Mouse (Mus musculus) stomach, postnatal 0 days (tissue): Measurements from ENCODE around the gene Olfr399. TPM values are rescaled to one million over a fixed set of nuclear protein-coding genes. Genes with fewer than 3 reads are reported as not detected.

ENCODE experiments used
- ATAC-seq: fragments of 200-750 bp; cut with Nextera tagmentation; 2 replicates; pipeline ENCODE4 v1.8.0; 2017; ENCODE audit not compliant: low FRiP score, low TSS enrichment
- DNase-seq: peaks from one replicate; pipeline ENCODE4 v3.0.0-alpha.2; 2016; ENCODE audit warnings: low spot score
- H3K27ac ChIP-seq: fragments of 300-500 bp; sonication (generic); replicated peaks from 2 replicates; pipeline ENCODE4 v1.5.1; 2014; ENCODE audit warnings: mild to moderate bottlenecking, control low read depth
- H3K27me3 ChIP-seq: fragments of 300-500 bp; sonication (generic); 2 replicates; pipeline ENCODE4 v1.6.1; 2014; ENCODE audit warnings: low read length; ENCODE audit not compliant: control insufficient read depth, insufficient read depth
- H3K36me3 ChIP-seq: fragments of 300-500 bp; sonication (generic); 2 replicates; pipeline ENCODE4 v1.6.1; 2014; ENCODE audit warnings: low read length, mixed read lengths; ENCODE audit not compliant: control insufficient read depth, insufficient read depth
- H3K4me1 ChIP-seq: fragments of 300-500 bp; sonication (generic); replicated peaks from 2 replicates; pipeline ENCODE4 v1.6.1; 2014; ENCODE audit warnings: antibody characterized with exemption; ENCODE audit not compliant: control insufficient read depth, insufficient read depth
- H3K4me2 ChIP-seq: fragments of 300-500 bp; sonication (generic); replicated peaks from 2 replicates; pipeline ENCODE4 v1.6.1; 2014; ENCODE audit warnings: low read depth, mild to moderate bottlenecking, control low read depth, moderate library complexity
- H3K4me3 ChIP-seq: fragments of 300-500 bp; sonication (generic); 2 replicates; pipeline ENCODE4 v1.5.1; 2014; ENCODE audit warnings: low read depth, low read length, control low read depth
- H3K9ac ChIP-seq: fragments of 300-500 bp; sonication (generic); 2 replicates; pipeline ENCODE4 v1.6.1; 2014; ENCODE audit warnings: mild to moderate bottlenecking, low read length, control low read depth, mixed read lengths
- H3K9me3 ChIP-seq: fragments of 300-500 bp; sonication (generic); 2 replicates; pipeline ENCODE4 v1.6.1; 2016; ENCODE audit warnings: low read length; ENCODE audit not compliant: control insufficient read depth
- CTCF ChIP-seq: IDR thresholded peaks from 2 replicates; pipeline ENCODE4 v1.5.1; 2016; ENCODE audit warnings: antibody characterized with exemption, low read depth, mild to moderate bottlenecking, moderate library complexity
- EP300 ChIP-seq: optimal IDR thresholded peaks from 2 replicates; pipeline ENCODE3; 2016; ENCODE audit warnings: antibody characterized with exemption
- WGBS: fragments of 180-500 bp; shearing (Covaris S2); extraction: QIAGEN DNeasy Blood & Tissue Kit; methylation state at CpG from one replicate; pipeline ENCODE4 v1.1.7; 2014; 5-methylcytosine and 5-hydroxymethylcytosine counted together
- polyA plus RNA-seq: library from polyadenylated mRNA; unstranded; fragments of >200 nt; fragmentation: Nextera tagmentation; extraction: Ambion mirVana; gene quantifications from 2 replicates; pipeline ENCODE4 v1.2.1, GENCODE M21; 2015

Gene Olfr399
- not detected in 2 replicates for polyA plus RNA-seq

DNA sequence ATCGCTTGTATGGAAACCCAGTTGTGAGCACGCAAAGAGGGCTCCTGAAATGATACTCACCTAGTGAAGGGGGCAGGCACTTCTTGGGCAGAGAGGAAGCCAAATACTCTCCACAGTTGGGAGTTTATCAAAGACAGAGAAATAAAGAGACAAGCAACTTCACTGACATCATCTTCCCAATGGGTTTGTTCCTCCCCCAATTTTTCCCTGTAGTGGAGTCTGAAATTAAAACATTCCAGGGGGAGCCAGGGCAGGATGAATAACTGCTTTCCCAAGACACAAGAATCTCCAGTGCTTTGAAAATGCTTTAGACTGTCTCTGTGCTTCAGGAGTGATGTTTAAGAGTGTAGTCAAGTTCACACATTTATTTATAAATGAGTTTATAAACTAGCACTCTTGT lies at the start of gene Olfr399, which contains the start of gene Olfr139:
Gene Olfr399, minus strand, starts transcription at position 165 of the 400 bp plus-strand sequence.
Gene Olfr139, minus strand, starts transcription at position 101 of the 400 bp plus-strand sequence.
- Histone ChIP-seq H3K27ac (no peak within 1 kb of the TSS), H3K36me3 (no peaks in the 10 kb centered on the region), H3K27me3 (no peaks in the 10 kb centered on the region), H3K4me3 (no peak within 1 kb of the TSS), H3K9ac (no peak within 1 kb of the TSS), H3K4me1 (no peaks in the 10 kb centered on the region), H3K9me3 (no peaks in the 10 kb centered on the region), H3K4me2 (no peak within 1 kb of the TSS)
- no peak for DNase-seq
- no peak for ATAC-seq
- 84% methylated on average over 2 of the region's 2 CpGs for WGBS
- TF ChIP-seq CTCF (no peak), EP300 (no peak)

DNA sequence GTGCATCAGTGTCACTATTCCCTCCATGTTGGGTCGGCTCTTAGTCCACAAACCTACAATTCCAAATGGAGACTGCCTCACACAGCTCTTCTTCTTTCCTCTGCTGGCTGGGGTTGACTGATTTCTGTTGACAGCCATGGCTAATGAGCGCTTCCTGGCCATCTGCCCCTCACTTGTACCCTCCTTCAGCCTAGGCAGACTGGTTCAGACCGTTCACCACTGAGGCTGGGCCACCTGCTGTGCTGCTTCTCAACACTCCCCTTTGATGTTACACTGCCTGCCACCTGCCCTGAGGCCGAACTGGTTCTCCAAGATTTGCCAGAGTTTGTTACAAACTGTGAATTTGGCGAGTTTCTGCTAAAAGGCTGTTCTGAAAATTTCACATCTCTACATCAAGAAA lies 48.7 kb upstream of the Olfr399 start:
- Histone ChIP-seq H3K27me3 (no peaks in the 10 kb centered on the region), H3K4me1 (no peaks in the 10 kb centered on the region), H3K9ac (no peak overlapping the region), H3K4me2 (no peak overlapping the region), H3K4me3 (no peak overlapping the region), H3K27ac (no peak overlapping the region), H3K9me3 (no peaks in the 10 kb centered on the region), H3K36me3 (no peaks in the 10 kb centered on the region)
- TF ChIP-seq EP300, result no peak
- TF ChIP-seq CTCF, result no peak
- ATAC-seq (no peak), DNase-seq (no peak)
- WGBS, result 25% methylated on average over 5 of the region's 5 CpGs

DNA sequence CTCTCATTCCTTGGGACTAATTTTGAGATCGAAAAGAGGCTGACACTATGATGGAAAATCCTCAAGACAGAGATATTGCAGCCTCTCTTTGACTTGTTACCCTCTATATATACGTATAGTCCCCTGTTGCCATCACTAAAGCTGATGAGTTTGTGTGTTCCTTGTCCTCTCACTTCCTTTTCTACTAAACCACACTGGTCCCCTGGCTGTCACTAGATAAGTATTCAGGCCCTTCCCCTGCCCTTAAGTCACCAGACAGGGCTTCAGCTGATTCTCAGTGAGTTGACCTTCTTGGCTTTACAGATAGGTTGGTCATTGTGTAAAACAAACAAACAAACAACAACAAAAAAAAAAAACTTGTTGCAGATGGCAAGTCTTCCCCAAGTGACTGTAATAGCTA lies 45.1 kb upstream of the Olfr399 start:
- no peak overlapping the region for H3K9ac ChIP-seq
- H3K9me3 ChIP-seq, result no peaks in the 10 kb centered on the region
- TF ChIP-seq CTCF (no peak), EP300 (no peak)
- H3K4me1 ChIP-seq, result no peaks in the 10 kb centered on the region
- H3K4me2 ChIP-seq, result no peak overlapping the region
- no peak overlapping the region for H3K27ac ChIP-seq
- ATAC-seq, result no peak
- WGBS, result 48% methylated on average over 2 of the region's 2 CpGs
- H3K4me3 ChIP-seq, result no peak overlapping the region
- H3K36me3 ChIP-seq, result no peaks in the 10 kb centered on the region
- DNase-seq, result no peak
- no peaks in the 10 kb centered on the region for H3K27me3 ChIP-seq

DNA sequence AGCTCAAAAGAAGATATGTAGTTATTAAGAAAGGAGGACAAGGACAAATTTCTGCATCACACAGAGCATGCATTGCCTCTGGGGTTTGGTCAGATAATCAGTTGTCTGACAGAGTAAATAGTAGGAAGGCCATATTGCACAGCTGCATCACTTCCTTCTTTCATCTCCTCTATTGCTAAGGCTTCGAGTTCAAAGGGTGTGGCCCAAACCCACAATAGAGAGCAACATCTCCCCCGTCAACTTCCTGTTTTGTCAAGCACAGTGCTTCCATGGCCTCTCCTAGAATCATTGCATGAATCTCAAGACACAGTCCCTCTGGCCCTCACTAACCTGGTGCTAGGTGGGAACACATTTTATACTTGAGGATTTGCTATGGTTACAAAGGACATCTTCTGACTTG lies 44.3 kb upstream of the Olfr399 start:
- H3K4me2 ChIP-seq, result no peak overlapping the region
- DNase-seq (no peak), ATAC-seq (no peak)
- no peak overlapping the region for H3K4me3 ChIP-seq
- no peak overlapping the region for H3K9ac ChIP-seq
- H3K27me3 ChIP-seq, result no peaks in the 10 kb centered on the region
- WGBS, result 54% methylated on average over 2 of the region's 2 CpGs
- no peak overlapping the region for H3K27ac ChIP-seq
- H3K4me1 ChIP-seq, result no peaks in the 10 kb centered on the region
- no peaks in the 10 kb centered on the region for H3K9me3 ChIP-seq
- H3K36me3 ChIP-seq, result no peaks in the 10 kb centered on the region
- TF ChIP-seq EP300 (no peak), CTCF (no peak)

DNA sequence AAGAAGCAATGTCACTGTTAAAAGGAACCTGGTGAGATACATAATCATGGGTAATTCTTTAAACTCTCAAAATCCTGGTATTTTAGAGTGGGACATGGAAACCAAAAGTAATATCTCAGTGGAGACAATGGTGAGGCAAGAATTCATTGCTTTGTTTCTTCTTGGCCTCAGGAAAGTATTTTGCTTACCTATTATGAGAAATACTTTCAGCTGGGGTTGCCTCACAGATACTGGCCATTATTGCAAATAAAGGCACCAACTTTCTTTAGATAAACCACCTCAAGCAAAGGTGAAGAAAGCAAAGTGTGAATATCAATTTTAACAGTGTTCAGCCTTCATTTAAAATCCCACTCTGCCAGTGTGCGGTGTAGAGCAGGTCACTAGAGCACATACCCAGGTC lies 13.2 kb upstream of the Olfr399 start, which contains the start of gene Zfp616:
Gene Zfp616, plus strand, starts transcription at position 301 of the 400 bp plus-strand sequence.
- no peak within 1 kb of the TSS for H3K4me2 ChIP-seq
- H3K27ac ChIP-seq, result no peak within 1 kb of the TSS
- no peaks in the 10 kb centered on the region for H3K4me1 ChIP-seq
- ATAC-seq, result no peak
- H3K9ac ChIP-seq, result no peak within 1 kb of the TSS
- no peaks in the 10 kb centered on the region for H3K36me3 ChIP-seq
- H3K27me3 ChIP-seq, result no peaks in the 10 kb centered on the region
- 97% methylated on average over 1 of the region's 1 CpGs for WGBS
- no peaks in the 10 kb centered on the region for H3K9me3 ChIP-seq
- no peak for TF ChIP-seq CTCF
- TF ChIP-seq EP300, result no peak
- no peak within 1 kb of the TSS for H3K4me3 ChIP-seq
- no peak for DNase-seq

DNA sequence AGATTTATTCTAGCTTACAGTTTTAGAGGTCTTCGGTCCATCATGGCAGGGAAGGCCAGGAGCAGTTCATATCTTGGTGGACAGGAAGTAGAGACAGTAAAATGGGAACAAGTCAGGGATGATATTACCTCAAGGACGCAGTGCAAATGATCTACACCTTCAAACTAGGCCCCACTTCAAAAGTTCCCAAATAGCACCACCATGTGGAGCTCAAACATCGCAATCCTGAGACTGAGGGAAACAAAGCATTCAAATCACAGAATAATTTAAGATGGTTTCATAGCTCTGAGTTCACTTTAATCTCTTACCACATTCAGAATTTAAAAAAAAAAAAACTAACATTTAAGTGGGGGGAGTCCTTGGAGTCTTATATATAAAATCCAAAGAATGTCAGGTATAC lies 5.1 kb downstream of the Olfr399 start:
- DNase-seq (no peak), ATAC-seq (no peak)
- no peak overlapping the region for H3K27ac ChIP-seq
- H3K36me3 ChIP-seq, result no peaks in the 10 kb centered on the region
- no peaks in the 10 kb centered on the region for H3K4me1 ChIP-seq
- TF ChIP-seq EP300, result no peak
- TF ChIP-seq CTCF, result no peak
- no peak overlapping the region for H3K4me3 ChIP-seq
- H3K9ac ChIP-seq, result no peak overlapping the region
- no peaks in the 10 kb centered on the region for H3K9me3 ChIP-seq
- H3K4me2 ChIP-seq, result no peak overlapping the region
- H3K27me3 ChIP-seq, result no peaks in the 10 kb centered on the region
- 73% methylated on average over 3 of the region's 3 CpGs for WGBS

Other genes starting within 250 kb of the Olfr399 start
- not detected in 2 replicates for gene Olfr392, start 239.6 kb downstream of the Olfr399 start, polyA plus RNA-seq
- not detected in 2 replicates for gene Olfr393, start 205.2 kb downstream of the Olfr399 start, polyA plus RNA-seq
- not detected in 2 replicates for gene Olfr394, start 165.8 kb downstream of the Olfr399 start, polyA plus RNA-seq
- not detected in 2 replicates for gene Olfr395, start 147.3 kb downstream of the Olfr399 start, polyA plus RNA-seq
- 0.08 TPM in 1 of 2 replicates, not detected in the other for gene Olfr23, start 119.9 kb downstream of the Olfr399 start, polyA plus RNA-seq
- gene Olfr397, start 95.8 kb downstream of the Olfr399 start, polyA plus RNA-seq, result not detected in 2 replicates
- gene Olfr398, start 66.2 kb downstream of the Olfr399 start, polyA plus RNA-seq, result 0.01 TPM in 1 of 2 replicates, not detected in the other
- not detected in 2 replicates for gene Olfr139, start 64 bp downstream of the Olfr399 start, polyA plus RNA-seq
- not detected in 2 replicates for gene Zfp616, start 13.3 kb upstream of the Olfr399 start, polyA plus RNA-seq
- not detected in 2 replicates for gene Olfr401, start 57.1 kb upstream of the Olfr399 start, polyA plus RNA-seq
- not detected in 2 replicates for gene Olfr402, start 96.9 kb upstream of the Olfr399 start, polyA plus RNA-seq
- not detected in 2 replicates for gene Olfr403, start 129.6 kb upstream of the Olfr399 start, polyA plus RNA-seq
- not detected in 2 replicates for gene Olfr43, start 154.8 kb upstream of the Olfr399 start, polyA plus RNA-seq
- not detected in 2 replicates for gene Olfr406, start 203.2 kb upstream of the Olfr399 start, polyA plus RNA-seq
- not detected in 2 replicates for gene Olfr59, start 227.1 kb upstream of the Olfr399 start, polyA plus RNA-seq